8 mouse cellular contexts compared by ENCODE assay signal in genomic region chr13:37214590-37215282, GRCm38 (mm10).
DNase-seq lines count a peak whose midpoint lies in the region; ATAC-seq lines count a peak whose summit lies in the region.

No protein-coding gene starts in this region.

- H3K27me3 ChIP-seq in kidney, embryonic 14.5 days (ENCODE audit: control insufficient read depth, insufficient read depth, low read length) = no peaks in the 10 kb centered on the region
- no peaks in the 10 kb centered on the region for H3K27me3 ChIP-seq in embryonic facial prominence, embryonic 11.5 days (ENCODE audit: control insufficient read depth, insufficient read depth, low read length)
- H3K27me3 ChIP-seq in hindbrain, embryonic 13.5 days = no peaks in the 10 kb centered on the region

- H3K9ac ChIP-seq in kidney, embryonic 14.5 days (ENCODE audit: low read depth, low read length) = no peak overlapping the region
- H3K9ac ChIP-seq in embryonic facial prominence, embryonic 11.5 days (replicated peaks; ENCODE audit: low read length) = no peak overlapping the region
- H3K9ac ChIP-seq in hindbrain, embryonic 13.5 days = no peak overlapping the region

- no peaks in the 10 kb centered on the region for H3K36me3 ChIP-seq in kidney, embryonic 14.5 days (ENCODE audit: control insufficient read depth, insufficient read depth, low read length)
- no peaks in the 10 kb centered on the region for H3K36me3 ChIP-seq in embryonic facial prominence, embryonic 11.5 days (replicated peaks; ENCODE audit: control insufficient read depth, insufficient read depth, low read depth, low read length)
- no peaks in the 10 kb centered on the region for H3K36me3 ChIP-seq in hindbrain, embryonic 13.5 days

- no peaks in the 10 kb centered on the region for H3K4me1 ChIP-seq in kidney, embryonic 14.5 days (ENCODE audit: control insufficient read depth, insufficient read depth, low read length)
- no peaks in the 10 kb centered on the region for H3K4me1 ChIP-seq in embryonic facial prominence, embryonic 11.5 days (ENCODE audit: control insufficient read depth, insufficient read depth, low read length)
- 0 out of 2 replicates have a peak, but pooled peaks cover 3% of the 10 kb centered on the region for H3K4me1 ChIP-seq in hindbrain, embryonic 13.5 days (replicated peaks)

- H3K4me3 ChIP-seq in kidney, embryonic 14.5 days (ENCODE audit: low read length) = no peak overlapping the region
- H3K4me3 ChIP-seq in embryonic facial prominence, embryonic 11.5 days (ENCODE audit: low read depth, low read length) = no peak overlapping the region
- H3K4me3 ChIP-seq in hindbrain, embryonic 13.5 days = no peak overlapping the region

- no peak overlapping the region for H3K27ac ChIP-seq in kidney, embryonic 14.5 days (ENCODE audit: low read depth, low read length)
- H3K27ac ChIP-seq in embryonic facial prominence, embryonic 11.5 days (replicated peaks; ENCODE audit: low read depth, low read length) = 0 out of 2 replicates have a peak overlapping the region, but pooled peaks have one; percentile 17
- peak overlapping the region; percentile 36; the same call in 1 of the 2 replicates for H3K27ac ChIP-seq in hindbrain, embryonic 13.5 days

- WGBS in kidney, embryonic 14.5 days = 34% methylated on average over 8 of the region's 8 CpGs
- WGBS in embryonic facial prominence, embryonic 11.5 days = 44% methylated on average over 8 of the region's 8 CpGs
- WGBS in hindbrain, embryonic 13.5 days = 64% methylated on average over 8 of the region's 8 CpGs

- DNase-seq in kidney, adult 8-10 months = no peak
- DNase-seq in embryonic facial prominence, embryonic 11.5 days (ENCODE audit: low spot score) = peak; percentile 60
- peak; percentile 6 for DNase-seq in lung, postnatal 10 days
- DNase-seq in thymus, postnatal 36 days = peak; percentile 10 to 19
- no peak for DNase-seq in spleen, adult 18-20 months
- DNase-seq in right cerebral cortex, adult 2 months (ENCODE audit: low spot score in 2 of 2) = no peak

- peak; percentile 88 for ATAC-seq in kidney, embryonic 14.5 days (ENCODE audit: low FRiP score, low TSS enrichment)
- peak; percentile 90 for ATAC-seq in embryonic facial prominence, embryonic 11.5 days (replicated peaks; ENCODE audit: insufficient number of reproducible peaks, low FRiP score, low TSS enrichment, low read depth)
- peak; percentile 68 for ATAC-seq in hindbrain, embryonic 13.5 days (ENCODE audit: low FRiP score)

- no peaks in the 10 kb centered on the region for H3K9me3 ChIP-seq in kidney, embryonic 14.5 days (ENCODE audit: control insufficient read depth, low read length)
- H3K9me3 ChIP-seq in embryonic facial prominence, embryonic 11.5 days (replicated peaks; ENCODE audit: control insufficient read depth, low read length) = no peaks in the 10 kb centered on the region
- 0 out of 2 replicates have a peak, but pooled peaks cover 2% of the 10 kb centered on the region for H3K9me3 ChIP-seq in hindbrain, embryonic 13.5 days

- H3K4me2 ChIP-seq in kidney, embryonic 14.5 days (replicated peaks; ENCODE audit: low read depth, low read length) = no peak overlapping the region
- H3K4me2 ChIP-seq in embryonic facial prominence, embryonic 11.5 days (ENCODE audit: low read depth, low read length) = no peak overlapping the region
- no peak overlapping the region for H3K4me2 ChIP-seq in hindbrain, embryonic 13.5 days

Comparison
In these comparisons a context has a peak if more than half of its experiments do, and no peak if none do; other contexts are left out.
1. DNase-seq: peak in embryonic facial prominence, embryonic 11.5 days (single experiment), lung, postnatal 10 days (single experiment) and thymus, postnatal 36 days (2 of 2); none in kidney, adult 8-10 months (0 of 2), spleen, adult 18-20 months (0 of 2) and right cerebral cortex, adult 2 months (0 of 2).
2. Peak in every context shown above with its lines, with median percentiles within 50 percentile points of each other: ATAC-seq.